Mouse (Mus musculus) right cerebral cortex, postnatal 36 days (tissue): ENCODE data around the gene Pole2.

Experiments used
- DNase-seq, 2 experiments: peaks; one replicate each; pipeline ENCODE4 v3.0.0; 2022; ENCODE audit warnings: low spot score in 2 of 2, mixed read lengths in 1 of 2

Pole2 gene

GRCm38 (mm10) chr12:69227776-69228466, at the start of gene Pole2:
Pole2 (minus strand) TSS chr12:69228195.
- peak; percentile 59 to 64 for DNase-seq

- DNase-seq: no peak
Measured at GRCm38 (mm10) chr12:69268956-69269355, 41.0 kb upstream of the Pole2 start.

- DNase-seq: no peak
Measured at GRCm38 (mm10) chr12:69267956-69268632, 40.1 kb upstream of the Pole2 start.

GRCm38 (mm10) chr12:69265031-69265430, 37.0 kb upstream of the Pole2 start:
- no peak for DNase-seq

- DNase-seq: no peak
Measured at GRCm38 (mm10) chr12:69262251-69262650, 34.3 kb upstream of the Pole2 start.

GRCm38 (mm10) chr12:69257836-69258235, 29.8 kb upstream of the Pole2 start:
- no peak for DNase-seq

GRCm38 (mm10) chr12:69253806-69254205, 25.8 kb upstream of the Pole2 start:
- no peak for DNase-seq

GRCm38 (mm10) chr12:69250756-69251155, 22.8 kb upstream of the Pole2 start:
- no peak for DNase-seq

- DNase-seq: no peak
Measured at GRCm38 (mm10) chr12:69249766-69250165, 21.8 kb upstream of the Pole2 start.

GRCm38 (mm10) chr12:69241771-69242431, 13.9 kb upstream of the Pole2 start:
- peak; percentile 56 to 59 for DNase-seq

- DNase-seq: no peak
Measured at GRCm38 (mm10) chr12:69241405-69241770, 13.4 kb upstream of the Pole2 start.

- DNase-seq: no peak
Measured at GRCm38 (mm10) chr12:69240876-69241275, 12.9 kb upstream of the Pole2 start, which contains the start of gene Klhdc1. Klhdc1 (plus strand) TSS chr12:69241176.

- no peak for DNase-seq
Measured at GRCm38 (mm10) chr12:69238284-69238683, 10.3 kb upstream of the Pole2 start.

GRCm38 (mm10) chr12:69235782-69236181, 7.8 kb upstream of the Pole2 start:
- DNase-seq: no peak

GRCm38 (mm10) chr12:69229251-69229650, 1.3 kb upstream of the Pole2 start:
- DNase-seq: no peak

- DNase-seq: no peak
Measured at GRCm38 (mm10) chr12:69220613-69221277, 7.2 kb downstream of the Pole2 start.

- DNase-seq: no peak
Measured at GRCm38 (mm10) chr12:69216587-69216986, 11.4 kb downstream of the Pole2 start.

- peak; percentile 26 to 47 for DNase-seq
Measured at GRCm38 (mm10) chr12:69215000-69215785, 12.8 kb downstream of the Pole2 start.

GRCm38 (mm10) chr12:69214393-69214792, 13.6 kb downstream of the Pole2 start:
- no peak for DNase-seq

- no peak for DNase-seq
Measured at GRCm38 (mm10) chr12:69213186-69213777, 14.7 kb downstream of the Pole2 start.

- no peak for DNase-seq
Measured at GRCm38 (mm10) chr12:69211057-69211456, 16.9 kb downstream of the Pole2 start.
